Mouse (Mus musculus) stomach, postnatal 0 days (tissue): ENCODE results near the gene Habp2.

Experiments
- CTCF ChIP-seq: IDR thresholded peaks from 2 replicates; pipeline ENCODE4 v1.5.1; 2016; ENCODE audit warnings: antibody characterized with exemption, low read depth, mild to moderate bottlenecking, moderate library complexity
- EP300 ChIP-seq: optimal IDR thresholded peaks from 2 replicates; pipeline ENCODE3; 2016; ENCODE audit warnings: antibody characterized with exemption

DNA sequence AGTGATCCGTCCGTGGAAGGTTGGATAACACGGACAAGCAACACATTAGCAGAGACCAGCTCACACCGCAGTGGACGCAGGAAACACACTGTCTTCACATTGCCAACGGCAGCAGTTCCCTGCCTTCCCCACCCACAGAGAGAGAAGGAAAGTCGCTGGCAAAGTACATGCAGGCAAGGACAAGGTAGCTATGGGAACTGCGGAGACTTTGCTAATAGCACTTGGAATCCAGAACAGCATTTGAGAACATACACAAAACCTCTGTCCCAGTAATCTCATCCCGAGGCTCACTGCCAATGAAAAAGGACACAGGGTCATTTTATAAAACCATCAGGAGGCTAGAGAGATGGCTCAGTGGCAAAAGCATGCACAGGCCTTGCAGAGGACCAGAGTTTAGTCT is 79.7 kb downstream of the Habp2 start:
- TF ChIP-seq EP300 (no peak), CTCF (no peak)
